Mouse (Mus musculus): ENCODE measurements around the gene Map4k3. TPM values are rescaled to one million over a fixed set of nuclear protein-coding genes. Genes with fewer than 3 reads are reported as not detected.

Gene Map4k3
- total RNA-seq, 2 experiments from 2014 or later, result 75.0 TPM

DNA sequence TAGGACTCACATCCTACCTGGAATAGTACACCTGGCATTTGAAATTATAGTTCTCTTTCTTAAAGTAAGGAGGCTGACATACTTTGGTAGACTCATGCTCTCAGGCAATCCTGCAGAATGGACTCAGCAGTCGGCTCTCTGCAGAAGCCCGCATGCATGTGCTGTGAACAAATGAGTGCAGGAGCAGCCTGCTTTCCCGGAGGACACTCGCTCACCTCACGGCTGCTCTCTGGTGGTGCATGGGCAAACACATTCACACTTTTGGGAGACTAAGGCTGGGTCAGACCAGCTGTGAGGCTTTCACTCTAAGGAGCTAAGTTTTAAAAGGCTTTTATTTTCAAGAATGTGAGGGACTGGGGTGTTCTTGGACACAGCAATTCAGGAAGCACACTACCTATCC, 109.4 kb downstream of the Map4k3 start:
- Histone ChIP-seq H3K4me3 (no peak overlapping the region), H3K27ac (no peak overlapping the region)
- TF ChIP-seq CTCF (IDR thresholded peaks at IDR 0.05), result no peak; the same call in 1 of the 2 replicates
- intact Hi-C loops (cut with DNase I), result no loop called here
- no peak for DNase-seq (ENCODE audit: extremely low spot score in 1 of 2, low spot score in 2 of 2)

DNA sequence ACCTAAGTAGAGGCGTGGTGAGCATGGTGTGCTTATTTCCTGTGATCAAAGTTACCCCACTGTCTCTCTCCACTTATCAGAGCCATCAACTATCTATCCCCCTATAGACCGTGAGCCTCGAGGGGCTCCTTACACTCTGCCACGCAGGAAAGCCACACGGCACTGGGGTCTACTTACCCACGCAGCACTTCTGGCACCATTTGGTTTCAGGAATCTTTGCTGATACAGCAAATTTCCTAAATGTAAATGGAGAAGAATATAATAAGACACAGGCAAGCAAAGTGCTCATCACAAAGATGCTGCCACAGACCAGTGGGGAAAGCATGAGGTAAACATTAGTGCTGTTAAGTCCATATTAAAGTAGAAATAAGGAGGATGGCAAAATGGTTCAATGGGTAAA, 124.5 kb downstream of the Map4k3 start:
- H3K27ac ChIP-seq, result no peak overlapping the region
- intact Hi-C loops (cut with DNase I), result loop anchor here (5.0 kb wide), 1 partner anchor 378 kb away; no protein-coding TSS in a partner anchor
- no peak for TF ChIP-seq CTCF (IDR thresholded peaks at IDR 0.05)
- H3K4me3 ChIP-seq, result no peak overlapping the region
- DNase-seq (ENCODE audit: extremely low spot score in 1 of 2, low spot score in 2 of 2), result no peak

DNA sequence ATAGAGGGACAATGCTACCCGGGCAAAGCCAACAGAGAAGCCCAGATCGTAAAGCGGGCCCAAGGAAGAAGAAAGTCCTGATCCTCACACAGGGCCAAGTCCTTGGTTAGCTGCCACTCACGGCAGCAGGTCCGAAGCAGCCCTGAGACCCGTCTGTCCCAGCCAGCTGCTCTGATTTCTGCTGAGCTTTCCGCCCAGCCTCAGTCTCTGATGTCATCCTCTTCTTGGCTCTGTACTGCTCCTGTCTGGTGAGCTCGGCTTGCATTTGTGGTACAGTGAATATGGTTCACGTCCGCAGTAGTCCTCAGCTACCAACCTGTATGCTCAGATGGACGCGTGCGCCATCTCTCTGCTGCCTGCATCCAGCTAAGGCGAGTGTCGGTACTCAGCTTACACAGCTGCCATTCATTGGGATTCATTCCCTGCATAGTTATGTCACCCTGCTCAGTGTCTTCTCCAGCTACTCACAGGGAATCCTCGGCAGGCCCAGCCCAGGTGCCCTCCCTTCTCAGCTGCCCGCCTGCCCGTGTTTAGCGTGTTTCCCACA, 125.1 kb downstream of the Map4k3 start:
- no peak overlapping the region for H3K27ac ChIP-seq
- intact Hi-C loops (cut with DNase I), result loop anchor here (5.0 kb wide), 1 partner anchor 379 kb away; no protein-coding TSS in a partner anchor
- TF ChIP-seq CTCF (IDR thresholded peaks at IDR 0.05), result no peak
- no peak for DNase-seq (ENCODE audit: extremely low spot score in 1 of 2, low spot score in 2 of 2)
- H3K4me3 ChIP-seq, result no peak overlapping the region

DNA sequence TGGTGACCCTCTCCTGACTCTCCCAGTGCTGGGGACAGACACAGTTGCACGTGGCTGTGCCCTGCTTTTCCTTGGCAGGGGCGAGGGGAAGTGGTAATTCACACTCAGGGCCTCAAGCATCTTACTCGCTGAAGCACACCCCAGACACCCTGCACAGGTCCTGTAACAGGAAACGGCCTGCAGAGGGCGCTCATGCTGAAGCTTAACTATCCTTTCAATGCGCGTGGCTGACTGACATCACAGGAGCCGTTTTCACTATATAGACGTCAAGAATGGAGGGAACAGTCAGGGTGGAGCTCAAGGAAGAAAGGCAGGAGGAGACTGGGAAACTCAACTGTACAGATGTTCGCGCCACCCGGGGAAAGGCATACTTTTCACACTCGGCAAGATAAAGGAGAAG, 126.9 kb downstream of the Map4k3 start:
- Histone ChIP-seq H3K27ac (no peak overlapping the region), H3K4me3 (no peak overlapping the region)
- TF ChIP-seq CTCF (IDR thresholded peaks at IDR 0.05), result peak; percentile 64
- peak; percentile 42 to 65 for DNase-seq (ENCODE audit: extremely low spot score in 1 of 2, low spot score in 2 of 2)
- intact Hi-C loops (cut with DNase I), result loop anchor here (5.0 kb wide), 1 partner anchor 381 kb away; no protein-coding TSS in a partner anchor

DNA sequence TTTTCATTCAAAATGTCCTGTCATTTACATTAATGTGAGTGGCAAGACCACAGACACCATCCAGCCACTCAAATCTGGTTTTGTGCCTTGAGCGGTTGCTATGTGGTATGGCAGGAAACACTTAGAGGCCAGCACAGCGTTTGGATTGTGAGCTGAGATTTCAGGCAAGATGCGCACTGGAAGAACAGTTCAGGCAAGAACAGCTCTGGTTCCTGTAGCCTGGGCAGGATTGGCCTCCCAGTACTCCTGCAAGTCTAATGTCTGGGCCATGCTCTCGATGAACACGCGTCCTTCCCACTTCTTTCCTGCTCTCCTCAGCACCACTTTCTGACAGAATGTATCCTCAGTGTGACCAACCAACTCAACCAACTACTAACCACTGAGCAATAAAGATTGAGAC, 145.2 kb downstream of the Map4k3 start:
- TF ChIP-seq CTCF (IDR thresholded peaks at IDR 0.05), result no peak
- Histone ChIP-seq H3K27ac (no peak overlapping the region), H3K4me3 (no peak overlapping the region)
- DNase-seq (ENCODE audit: extremely low spot score in 1 of 2, low spot score in 2 of 2), result no peak
- intact Hi-C loops (cut with DNase I), result no loop called here

DNA sequence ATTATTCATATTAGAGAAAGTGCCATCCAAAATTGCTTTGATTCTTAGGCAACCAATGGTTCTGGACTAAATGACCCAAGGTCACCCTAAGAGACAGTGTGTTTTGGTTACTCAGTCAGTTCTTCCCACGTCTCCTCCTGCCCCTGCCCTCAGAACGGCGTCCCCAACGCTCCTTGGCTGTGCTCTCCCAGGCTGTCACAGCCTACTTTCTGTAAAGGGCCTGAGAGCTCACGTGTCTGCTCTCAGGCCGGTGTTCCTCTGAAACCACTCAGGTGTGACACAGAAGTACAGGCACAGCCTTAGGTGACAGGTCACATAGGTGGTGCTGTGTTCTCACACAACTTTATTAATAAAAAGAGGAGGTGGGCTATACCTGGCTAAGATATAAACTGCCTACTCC, 148.4 kb downstream of the Map4k3 start:
- no peak for DNase-seq (ENCODE audit: extremely low spot score in 1 of 2, low spot score in 2 of 2)
- Histone ChIP-seq H3K4me3 (no peak overlapping the region), H3K27ac (no peak overlapping the region)
- no peak for TF ChIP-seq CTCF (IDR thresholded peaks at IDR 0.05)
- intact Hi-C loops (cut with DNase I), result no loop called here

DNA sequence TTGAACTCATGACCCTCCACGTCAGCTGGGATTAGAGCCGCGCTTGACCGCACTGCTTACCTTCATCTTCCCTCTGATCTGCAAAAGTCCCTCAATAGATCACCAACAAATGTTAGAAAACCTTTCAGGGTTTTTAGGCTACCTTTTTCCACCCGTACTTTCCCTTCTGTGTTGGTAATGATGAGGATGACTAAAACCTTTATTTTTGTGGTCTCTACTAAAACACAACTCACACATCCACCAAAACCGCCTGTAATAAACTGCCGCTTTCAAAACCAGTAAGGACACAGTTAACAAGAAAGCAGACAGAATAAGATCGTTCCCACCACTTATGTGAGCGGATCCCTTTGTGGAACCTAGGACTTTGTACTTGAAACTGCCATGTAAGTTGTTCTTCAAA, 149.2 kb downstream of the Map4k3 start:
- no peak for DNase-seq (ENCODE audit: extremely low spot score in 1 of 2, low spot score in 2 of 2)
- no peak overlapping the region for H3K4me3 ChIP-seq
- no peak for TF ChIP-seq CTCF (IDR thresholded peaks at IDR 0.05)
- intact Hi-C loops (cut with DNase I), result no loop called here
- no peak overlapping the region for H3K27ac ChIP-seq

DNA sequence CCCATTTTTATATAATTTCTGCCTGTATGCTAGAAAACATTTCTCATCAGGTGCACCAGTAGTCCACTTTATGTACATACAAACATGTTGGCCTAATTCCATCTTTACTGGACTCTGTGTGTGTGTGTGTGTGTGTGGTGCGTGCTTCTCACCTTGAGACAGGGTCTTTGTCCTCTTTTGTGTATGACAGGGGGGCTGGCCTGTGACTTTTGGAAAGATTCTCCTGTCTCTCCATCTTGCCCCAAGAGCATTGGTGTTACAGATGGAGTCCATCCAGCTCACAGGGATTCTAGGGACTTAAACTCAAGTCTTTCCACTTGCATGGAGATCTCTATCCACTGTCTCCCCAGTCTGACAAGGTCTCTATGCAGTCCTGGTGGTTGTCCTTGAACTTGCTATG, 150.2 kb downstream of the Map4k3 start:
- H3K27ac ChIP-seq, result peak overlapping the region; percentile 64; the same call in 1 of the 2 replicates

DNA sequence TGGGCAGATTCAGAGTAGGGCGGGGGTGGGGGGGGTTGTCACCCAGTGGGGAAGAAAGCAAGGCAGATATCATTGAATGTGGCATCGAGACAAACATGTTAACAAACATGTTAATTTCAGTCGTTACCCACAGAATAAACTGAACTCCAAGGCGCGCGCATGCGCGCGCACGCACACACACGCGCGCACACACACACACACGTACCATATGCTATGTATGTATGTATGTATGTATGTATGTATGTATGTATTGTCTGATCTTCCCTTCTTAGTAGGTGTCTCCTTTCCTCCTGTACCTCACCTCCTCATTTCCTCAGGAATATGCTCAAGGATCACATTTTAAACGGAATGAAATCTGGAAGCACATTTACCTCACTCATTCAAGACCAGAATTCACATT, 150.6 kb downstream of the Map4k3 start, which contains the start of gene Cdkl4:
Cdkl4 (minus strand) TSS at position 175 of the 400 bp plus-strand sequence.
- Histone ChIP-seq H3K4me3 (peak within 1 kb of the TSS; percentile 56), H3K27ac (peak within 1 kb of the TSS; percentile 64)
- TF ChIP-seq CTCF (IDR thresholded peaks at IDR 0.05), result no peak
- intact Hi-C loops (cut with DNase I), result no loop called here
- no peak for DNase-seq (ENCODE audit: extremely low spot score in 1 of 2, low spot score in 2 of 2)

More for the DNA sequence above, 150.2 kb downstream of the Map4k3 start:
- TF ChIP-seq CTCF (IDR thresholded peaks at IDR 0.05), result no peak
- intact Hi-C loops (cut with DNase I), result no loop called here
- DNase-seq (ENCODE audit: extremely low spot score in 1 of 2, low spot score in 2 of 2), result no peak
- H3K4me3 ChIP-seq, result peak overlapping the region; percentile 56

DNA sequence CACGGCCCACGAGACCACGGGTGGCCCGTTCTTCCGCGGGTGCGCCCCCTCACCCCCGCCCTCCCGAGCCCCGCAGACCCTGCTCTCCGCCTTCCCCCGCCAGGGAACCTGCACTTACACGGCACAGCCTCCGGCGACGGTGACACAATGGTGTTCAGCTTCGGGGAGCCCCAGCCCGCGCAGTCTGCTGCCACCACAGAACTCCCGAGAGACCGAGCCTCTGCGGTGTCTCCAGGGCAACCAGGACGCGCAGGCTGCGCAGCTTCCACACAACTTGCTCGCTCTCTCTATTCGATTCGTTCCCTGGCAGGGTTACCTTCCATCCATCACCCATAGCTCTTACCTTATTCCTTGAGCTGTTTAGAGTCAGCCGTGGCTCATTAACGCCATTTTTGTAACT, 151.1 kb downstream of the Map4k3 start:
- TF ChIP-seq CTCF (IDR thresholded peaks at IDR 0.05), result no peak; the same call in 1 of the 2 replicates
- peak; percentile 73 to 80 for DNase-seq (ENCODE audit: extremely low spot score in 1 of 2, low spot score in 2 of 2)
- H3K27ac ChIP-seq, result peak overlapping the region; percentile 64
- peak overlapping the region; percentile 56 for H3K4me3 ChIP-seq
- intact Hi-C loops (cut with DNase I), result no loop called here

DNA sequence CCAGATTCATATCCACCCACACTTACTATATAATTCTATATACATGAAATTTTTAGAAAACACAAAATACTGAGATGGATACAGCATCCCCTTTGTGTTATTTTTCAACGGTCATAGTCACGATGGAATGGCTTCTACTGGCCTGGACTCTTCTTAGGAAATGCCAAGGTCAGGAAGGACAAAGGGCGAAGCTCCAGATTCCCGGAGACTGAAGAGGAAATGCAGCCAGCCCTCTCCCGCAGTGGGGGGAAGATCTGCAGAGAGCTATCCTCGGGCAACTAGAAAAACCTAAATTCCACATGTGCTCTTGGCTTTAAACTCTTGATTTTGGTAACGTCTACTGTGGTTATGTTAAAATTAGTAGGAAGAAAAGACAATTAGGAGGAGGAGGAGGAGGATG, 153.3 kb downstream of the Map4k3 start:
- TF ChIP-seq CTCF (IDR thresholded peaks at IDR 0.05), result no peak
- Histone ChIP-seq H3K4me3 (no peak overlapping the region), H3K27ac (no peak overlapping the region)
- intact Hi-C loops (cut with DNase I), result no loop called here
- DNase-seq (ENCODE audit: extremely low spot score in 1 of 2, low spot score in 2 of 2), result no peak

DNA sequence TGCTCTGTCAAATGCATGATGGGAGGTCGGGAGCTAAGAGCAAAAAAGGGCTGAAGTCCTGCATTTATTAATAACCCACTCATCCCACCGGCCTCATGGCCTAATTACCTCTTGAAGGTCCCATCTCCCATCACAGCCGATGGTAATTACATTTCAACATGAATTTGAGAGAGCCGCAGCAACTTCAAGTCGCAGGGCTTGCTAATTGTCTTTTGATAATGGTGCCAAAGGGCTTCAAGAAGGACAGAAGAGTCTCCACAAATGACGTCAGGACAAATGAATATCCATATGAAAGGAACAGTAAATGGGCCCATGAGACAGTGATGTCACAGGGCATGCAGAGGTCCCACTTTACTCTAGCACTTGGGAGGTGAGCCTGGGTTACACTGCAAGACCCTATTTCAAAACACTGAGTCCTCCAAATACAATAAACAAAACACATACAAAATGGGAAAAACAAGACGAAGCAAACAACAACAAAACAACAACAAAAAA, 153.8 kb downstream of the Map4k3 start:
- TF ChIP-seq CTCF (IDR thresholded peaks at IDR 0.05), result no peak
- intact Hi-C loops (cut with DNase I), result no loop called here
- H3K4me3 ChIP-seq, result no peak overlapping the region
- no peak for DNase-seq (ENCODE audit: extremely low spot score in 1 of 2, low spot score in 2 of 2)
- no peak overlapping the region for H3K27ac ChIP-seq

Data from left cerebral cortex, adult 2 months (tissue).